Mouse (Mus musculus) spleen, postnatal 10 days (tissue): ENCODE results near the gene Spag6.

Source experiments
- DNase-seq, 2 experiments: peaks; one replicate each; pipeline ENCODE4 v3.0.0; 2021 to 2022; ENCODE audit warnings: low spot score in 2 of 2

The Spag6 gene

DNA sequence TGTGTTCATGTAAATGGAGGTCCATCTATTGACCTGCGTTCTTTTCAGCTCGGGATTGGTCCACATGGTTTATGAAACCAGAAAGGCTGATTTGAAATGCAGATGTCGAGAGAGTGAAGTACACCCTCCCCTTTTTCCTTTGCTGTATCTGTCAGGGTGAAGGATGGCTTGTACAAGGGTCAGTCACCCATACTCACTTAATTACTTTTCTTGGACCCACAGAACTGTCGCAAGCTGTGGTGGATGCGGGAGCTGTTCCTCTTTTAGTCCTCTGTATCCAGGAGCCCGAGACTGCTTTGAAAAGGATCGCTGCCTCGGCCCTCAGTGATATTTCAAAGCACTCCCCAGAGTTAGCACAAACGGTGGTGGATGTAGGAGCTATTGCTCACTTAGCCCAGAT is 37.9 kb downstream of the Spag6 start:
- DNase-seq, result no peak

DNA sequence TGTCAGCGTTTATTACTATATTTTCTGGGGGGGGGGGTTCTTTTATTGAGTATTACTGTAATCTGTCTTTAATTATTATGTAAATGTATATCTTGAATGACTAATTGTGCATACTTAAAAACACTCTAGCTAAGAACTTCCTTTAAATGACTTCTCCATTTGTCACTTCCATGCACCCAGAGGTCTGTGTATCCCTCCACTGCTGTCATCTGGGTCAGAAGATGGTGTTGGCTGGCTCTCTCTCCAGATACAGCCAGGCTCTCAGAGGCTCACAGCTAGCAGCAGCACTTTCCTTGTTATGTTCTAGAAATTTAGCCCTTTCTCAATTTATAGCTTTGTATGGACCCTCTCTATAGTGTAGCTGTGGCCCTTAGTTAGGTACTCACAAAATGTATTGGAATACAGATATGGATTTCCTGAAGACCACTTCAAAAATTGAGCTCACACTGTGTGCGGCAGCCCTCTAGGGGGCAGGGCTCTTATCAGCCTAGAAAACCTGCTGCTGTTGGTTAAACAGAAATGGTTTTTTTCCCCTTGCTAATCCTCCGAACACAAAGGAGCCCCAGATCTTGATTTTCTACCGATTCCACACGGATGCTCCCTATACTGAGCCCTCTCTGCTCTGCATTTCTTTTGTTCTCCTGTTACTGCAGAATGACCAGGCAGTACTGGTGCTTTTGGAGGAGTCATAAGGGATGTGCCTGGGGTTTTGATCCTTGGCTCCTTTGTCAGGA is 40.7 kb downstream of the Spag6 start:
- no peak for DNase-seq

DNA sequence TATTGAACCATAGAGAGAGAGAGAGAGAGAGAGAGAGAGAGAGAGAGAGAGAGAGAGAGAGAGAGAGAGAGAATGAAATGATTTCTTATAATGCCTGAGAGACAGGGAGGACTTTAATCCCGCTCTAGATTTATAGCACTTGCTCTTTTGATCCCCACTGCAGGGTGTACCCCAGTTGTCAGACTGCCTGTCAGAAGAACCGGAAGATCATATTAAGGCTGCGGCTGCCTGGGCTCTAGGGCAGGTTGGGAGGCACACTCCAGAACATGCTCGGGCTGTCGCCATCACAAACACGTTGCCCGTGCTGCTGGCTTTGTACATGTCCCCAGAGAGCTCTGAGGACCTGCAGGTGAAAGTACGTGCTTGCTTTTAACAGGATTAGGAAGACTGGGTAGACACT is 43.2 kb downstream of the Spag6 start:
- no peak for DNase-seq

DNA sequence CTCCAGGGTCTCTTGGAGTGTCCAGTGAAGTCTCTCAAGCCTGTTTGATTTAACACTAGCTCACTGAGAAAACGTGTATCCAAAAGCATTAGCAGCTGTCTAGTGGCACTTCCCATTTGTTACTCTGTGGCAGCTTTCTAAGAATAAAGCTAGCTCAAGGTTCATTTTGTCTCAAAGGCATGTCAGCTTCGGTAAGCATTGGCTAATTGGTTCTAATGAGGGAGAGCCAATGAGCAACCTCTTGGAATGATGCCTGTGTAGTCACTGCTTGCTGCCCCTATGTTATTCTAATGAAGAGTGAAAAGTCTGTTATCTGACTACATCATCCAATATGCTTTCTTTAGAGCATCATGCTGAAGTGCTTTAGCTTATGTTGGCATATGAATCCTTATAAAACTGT is 45.4 kb downstream of the Spag6 start:
- no peak for DNase-seq

DNA sequence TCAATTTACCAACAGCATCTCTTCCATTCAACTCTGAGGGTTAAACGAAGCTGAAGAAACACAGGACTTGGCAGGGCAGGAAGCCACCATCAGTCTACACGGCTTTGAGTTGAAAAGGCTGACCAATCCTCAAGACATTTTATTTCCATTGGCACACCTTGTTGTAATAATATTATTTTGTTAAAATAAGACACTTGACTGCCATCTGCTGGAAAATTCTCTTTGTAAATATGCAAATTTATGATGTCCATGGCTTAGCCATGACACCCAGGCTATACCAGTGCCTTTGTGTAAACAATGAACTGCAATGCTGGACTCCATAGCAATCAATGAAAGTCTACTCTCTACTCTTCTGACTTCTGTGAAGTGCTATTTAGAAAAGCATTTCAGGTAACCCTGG is 62.3 kb downstream of the Spag6 start:
- DNase-seq, result no peak

DNA sequence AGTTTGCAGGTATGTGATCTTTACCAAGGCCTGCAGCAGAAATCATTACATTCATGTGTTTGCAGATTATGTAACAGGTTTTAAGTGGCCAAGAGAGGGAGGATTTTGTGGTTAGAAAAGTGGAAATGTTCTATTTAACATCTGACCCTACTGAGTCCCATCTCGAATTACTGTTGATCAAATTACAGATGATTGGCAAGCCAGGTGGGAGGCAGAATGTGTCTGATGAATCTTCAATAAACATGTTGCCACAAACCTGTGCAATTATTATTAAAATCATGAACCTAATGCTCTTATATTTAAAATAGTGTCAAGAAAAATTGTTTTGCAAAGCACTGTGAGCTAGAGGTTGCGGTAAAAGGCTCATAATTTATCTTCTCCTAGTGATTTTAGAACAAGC is 71.0 kb downstream of the Spag6 start:
- DNase-seq, result no peak

DNA sequence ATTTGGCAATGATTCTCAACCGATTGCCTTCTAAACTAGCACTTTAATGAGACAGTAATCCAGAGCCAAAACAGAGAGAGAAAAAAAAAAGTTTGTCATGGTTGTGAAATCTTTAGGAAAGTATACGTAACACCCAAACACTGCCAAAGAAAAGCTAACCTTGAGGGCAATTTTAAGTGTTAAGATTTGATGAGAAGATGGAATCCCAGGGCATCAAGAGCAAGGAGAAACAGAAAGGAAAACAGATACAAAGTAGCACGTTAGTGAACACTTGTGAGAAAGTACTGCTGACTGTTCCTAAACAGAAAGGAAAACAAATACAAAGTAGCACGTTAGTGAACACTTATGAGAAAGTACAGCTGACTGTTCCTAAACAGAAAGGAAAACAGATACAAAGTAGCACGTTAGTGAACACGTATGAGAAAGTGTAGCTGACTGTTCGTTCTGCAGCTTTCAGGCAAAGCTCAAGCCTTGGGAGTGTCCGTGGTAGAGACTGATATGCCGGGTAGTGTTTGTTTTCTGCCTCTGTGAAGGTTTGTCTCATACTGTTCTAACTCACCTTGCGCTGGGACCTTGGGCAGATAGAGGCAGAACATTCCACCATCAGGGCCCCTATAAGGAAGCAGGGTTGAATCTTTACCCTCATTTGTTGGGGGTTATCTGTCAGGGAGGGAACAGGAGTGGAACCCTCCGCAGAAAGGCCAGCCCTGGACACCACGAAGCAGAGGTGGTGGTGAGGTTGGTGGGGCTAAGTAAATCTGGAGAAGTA is 71.8 kb downstream of the Spag6 start:
- peak; percentile 22 to 25 for DNase-seq

DNA sequence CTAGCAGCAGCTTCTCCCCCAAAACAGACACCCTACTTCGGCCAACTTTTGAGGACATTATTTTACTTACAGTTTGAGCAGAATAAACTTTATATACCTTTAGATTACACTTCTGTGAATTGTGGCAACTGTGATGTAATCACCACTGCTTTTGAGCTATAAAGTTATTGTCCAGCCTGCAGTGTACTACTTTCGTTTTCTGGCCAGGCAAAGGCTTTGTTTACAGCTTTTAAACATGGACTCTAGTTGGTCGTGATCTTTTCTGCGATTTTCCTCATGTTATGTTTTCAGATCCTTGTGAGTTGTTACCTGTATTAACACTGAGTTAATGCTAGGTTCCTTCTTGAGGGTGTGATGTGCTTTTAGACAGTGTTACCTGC is 72.6 kb downstream of the Spag6 start:
- no peak for DNase-seq

DNA sequence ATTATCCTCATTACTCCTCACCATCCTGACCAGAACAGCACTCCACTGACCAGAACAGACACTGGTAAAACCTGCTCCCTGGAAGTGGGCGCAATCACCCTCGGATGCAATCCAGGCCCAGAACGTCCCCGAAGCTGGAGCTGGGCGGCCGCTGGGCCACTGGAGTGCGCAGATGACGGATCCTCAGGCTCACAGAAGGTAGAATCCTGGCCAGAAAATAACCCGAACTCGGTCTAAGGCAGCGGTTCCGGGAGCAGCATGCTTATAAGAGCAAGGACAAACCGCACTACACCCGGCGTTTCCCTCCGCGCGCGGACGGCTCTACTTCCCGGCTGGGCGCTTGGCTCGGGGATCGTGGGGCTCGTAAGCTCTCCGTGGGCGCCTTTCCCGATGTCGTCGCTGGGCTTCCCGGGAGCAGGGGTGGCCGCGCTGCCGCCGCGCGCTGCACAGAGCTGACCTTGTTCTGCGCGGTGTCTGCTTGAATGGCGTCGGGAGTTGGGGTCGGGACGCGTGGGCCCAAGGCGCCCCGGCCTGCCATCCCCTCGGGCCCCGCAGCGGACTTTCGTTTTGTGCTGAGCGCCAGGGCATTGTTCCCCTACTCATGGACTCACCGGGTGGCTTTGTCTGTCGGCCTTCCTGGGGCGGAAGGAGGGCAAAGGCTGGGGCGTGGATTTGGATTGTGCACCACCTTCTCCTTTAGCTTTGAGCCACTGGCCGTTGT is 73.1 kb downstream of the Spag6 start:
- DNase-seq, result peak; percentile 63 to 80

DNA sequence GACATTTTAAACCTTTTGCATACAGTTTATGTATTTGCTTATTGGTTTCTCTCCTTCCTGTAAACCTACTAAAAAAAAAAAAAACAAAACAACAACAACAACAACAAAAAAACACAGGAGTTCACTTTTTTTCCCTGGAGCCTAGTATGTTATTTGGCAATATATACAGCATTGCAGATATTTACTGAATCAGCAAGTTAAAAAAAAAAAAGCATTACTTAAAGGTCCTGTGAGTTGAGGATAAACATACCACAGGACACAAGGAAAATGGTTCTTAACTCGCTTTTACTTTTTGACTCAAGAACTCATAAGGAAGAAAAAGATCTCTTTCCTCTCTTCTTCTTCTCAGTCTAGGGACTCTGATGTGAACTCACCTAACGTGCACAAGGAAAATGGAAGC is 74.6 kb downstream of the Spag6 start:
- no peak for DNase-seq

DNA sequence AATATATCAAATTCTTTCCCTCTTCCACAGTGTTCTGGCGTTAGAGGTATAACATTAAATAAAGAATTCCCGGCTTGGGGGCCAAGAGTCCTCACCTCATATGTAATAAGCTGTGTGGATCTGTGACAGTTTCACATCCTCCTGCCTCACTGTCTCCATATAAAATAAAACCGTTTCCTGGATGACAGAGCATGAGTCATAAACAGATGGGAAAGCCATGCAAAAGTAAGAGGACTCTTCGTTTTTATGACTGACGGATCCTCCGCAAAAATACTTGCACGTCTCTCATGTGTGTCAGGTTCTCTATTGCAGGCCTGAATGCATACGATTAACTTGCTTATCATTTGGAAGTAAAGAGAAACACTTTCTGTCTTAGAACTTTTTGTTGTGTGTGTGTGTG is 78.6 kb downstream of the Spag6 start:
- DNase-seq, result no peak

DNA sequence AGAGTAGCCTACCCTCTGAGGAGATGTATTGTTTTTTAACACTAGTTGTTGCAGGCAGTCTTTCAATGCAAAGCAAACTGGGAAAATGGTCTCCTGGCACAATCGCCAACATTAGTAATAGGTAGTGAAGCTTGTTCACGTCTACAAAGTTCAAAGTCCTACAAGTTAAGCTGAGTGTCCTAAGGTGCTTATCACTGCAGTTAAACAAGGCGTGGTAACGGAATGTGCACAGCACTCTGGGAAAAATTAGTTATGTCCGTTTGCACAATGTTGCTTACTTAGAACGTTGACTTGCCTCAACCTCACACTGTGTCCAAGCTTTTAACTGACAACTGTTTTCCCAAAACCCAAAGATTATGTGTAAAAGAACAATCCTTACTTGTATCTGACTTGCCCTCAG is 80.5 kb downstream of the Spag6 start:
- DNase-seq, result no peak

DNA sequence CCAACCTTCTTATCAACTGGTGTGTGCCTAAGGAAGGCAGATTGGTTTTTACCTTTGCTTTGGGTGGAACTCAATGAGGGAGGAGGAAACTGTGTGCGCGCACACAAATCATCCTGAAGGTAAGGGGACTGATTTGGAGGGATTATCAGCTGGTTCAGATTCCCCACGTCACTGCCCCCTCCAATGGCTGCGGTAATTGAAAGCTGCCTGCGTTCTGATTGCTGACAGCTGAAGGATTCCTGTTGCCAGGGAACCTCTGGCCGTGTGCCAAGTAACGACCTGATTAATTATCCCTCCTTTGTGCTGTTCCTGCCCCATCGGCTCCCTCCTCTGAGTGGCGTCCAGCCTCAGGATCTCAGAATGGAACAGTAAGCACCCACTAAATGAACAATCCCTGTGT is 84.4 kb downstream of the Spag6 start:
- DNase-seq, result no peak

DNA sequence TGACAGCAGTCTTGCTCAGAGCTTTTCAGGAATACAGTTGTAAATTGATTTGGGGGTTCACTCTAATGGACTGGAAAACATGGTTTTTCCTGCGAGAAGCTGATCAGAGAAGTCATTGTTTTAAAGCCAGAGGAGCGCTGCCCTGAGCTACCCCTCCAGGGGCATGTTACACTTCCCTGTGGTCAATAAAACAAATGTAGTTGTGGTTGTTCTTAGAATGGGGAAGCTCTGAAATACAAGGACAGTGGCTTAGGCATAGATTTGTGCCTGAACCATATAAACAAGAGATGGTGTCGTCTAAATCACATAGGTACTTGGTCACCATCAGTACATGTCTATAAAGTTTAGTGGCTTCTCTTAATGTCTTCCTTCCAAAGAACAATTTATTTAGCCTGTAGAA is 86.0 kb downstream of the Spag6 start:
- DNase-seq, result no peak

DNA sequence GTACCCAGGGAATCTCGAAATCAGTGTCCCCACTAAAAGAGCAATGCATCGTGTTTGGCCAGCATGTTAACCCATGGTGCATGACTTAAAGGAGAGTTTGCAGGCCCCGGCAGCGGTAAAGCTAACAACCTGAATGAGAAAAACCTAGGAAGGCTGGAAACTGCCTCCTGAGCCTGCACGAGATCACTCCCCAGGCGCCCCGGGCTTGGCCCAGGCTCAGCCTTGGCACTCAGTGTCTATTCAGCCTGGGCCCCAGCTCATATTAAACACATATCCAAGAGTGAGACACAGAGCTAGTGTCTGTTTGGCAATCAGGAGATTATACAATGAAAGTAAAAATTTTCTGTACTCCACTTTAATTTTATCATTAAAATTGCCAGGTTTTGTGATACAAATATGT is 87.5 kb downstream of the Spag6 start:
- DNase-seq, result no peak

DNA sequence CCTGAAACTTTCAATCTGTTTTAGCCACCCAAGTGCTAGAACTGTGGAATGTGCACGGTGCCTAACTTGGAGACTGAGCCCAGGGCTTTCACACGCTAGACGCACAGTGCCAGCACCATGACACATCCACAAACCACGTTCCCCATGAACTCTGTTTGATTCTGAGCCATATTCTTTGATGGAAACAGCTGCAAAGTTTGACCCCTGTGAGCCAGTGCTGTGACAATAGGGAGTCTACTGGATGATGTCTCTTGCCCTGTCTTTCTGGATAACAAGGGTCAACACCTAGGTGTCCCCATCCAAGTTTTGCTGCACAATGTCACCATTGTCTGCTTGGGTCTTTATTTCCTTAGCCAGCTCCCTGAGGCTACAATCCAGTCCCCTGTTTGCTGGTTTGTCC is 100.4 kb downstream of the Spag6 start:
- no peak for DNase-seq

DNA sequence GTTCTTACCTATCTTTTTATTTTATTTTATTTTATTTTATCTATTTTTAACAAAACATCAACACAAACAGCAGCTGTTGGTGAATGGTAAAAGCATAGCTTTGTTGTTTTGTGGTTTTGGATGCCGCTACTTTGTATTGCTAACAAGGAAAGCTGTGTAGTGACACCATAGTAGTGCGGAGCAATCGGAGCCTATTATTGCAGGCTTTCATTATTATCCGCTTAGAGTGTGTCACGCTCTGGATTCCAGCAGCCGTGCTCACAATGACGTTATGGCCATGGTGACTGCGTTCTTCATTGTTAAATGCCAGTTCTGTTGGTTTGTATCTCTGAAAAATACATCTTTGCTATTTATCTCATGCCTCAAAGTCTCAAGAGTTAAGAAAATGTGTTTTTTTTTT is 103.9 kb downstream of the Spag6 start:
- DNase-seq, result no peak

DNA sequence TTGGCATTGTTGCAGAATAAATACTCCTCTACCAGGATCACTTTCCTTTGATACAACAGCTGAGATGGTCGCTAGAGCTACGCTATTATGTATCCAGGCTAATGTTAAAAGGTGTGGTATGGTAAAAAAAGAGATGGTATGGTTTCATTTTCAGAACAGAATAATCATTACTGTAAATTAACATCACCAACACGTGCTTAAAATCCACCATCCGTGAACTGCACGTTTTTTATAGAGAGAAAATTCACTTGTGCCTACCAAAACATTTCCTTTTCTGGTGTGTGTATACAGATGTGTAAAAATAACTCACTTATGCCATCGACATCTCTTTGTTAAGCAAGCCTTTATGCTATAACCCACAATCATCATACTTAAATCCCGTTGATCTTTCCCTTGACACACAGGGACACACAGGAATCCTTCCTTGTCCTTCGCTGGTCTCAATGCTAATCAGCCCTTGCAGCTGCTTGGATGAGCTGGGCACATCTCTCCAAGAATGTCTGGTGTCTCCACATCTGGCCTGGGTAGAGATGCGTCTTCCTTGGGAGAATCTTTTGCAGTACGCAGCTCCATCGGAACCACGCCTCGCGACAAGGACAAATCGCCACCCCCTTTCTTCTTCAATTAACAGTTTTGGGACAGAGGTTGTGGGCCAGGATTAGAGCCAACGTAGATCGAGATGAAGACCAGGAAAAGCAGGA is 105.6 kb downstream of the Spag6 start:
- DNase-seq, result no peak
